Mouse (Mus musculus): Measurements from ENCODE around the gene Tet1.

Tet1 gene

GRCm38 (mm10) chr10:62891025-62891424 lies 17.8 kb downstream of the Tet1 start:
- DNase-seq, result no peak

GRCm38 (mm10) chr10:62886799-62887591 lies 21.8 kb downstream of the Tet1 start:
- peak; percentile 54 for DNase-seq

GRCm38 (mm10) chr10:62885969-62886798 lies 22.6 kb downstream of the Tet1 start:
- DNase-seq, result peak; percentile 10

GRCm38 (mm10) chr10:62885460-62885859 lies 23.3 kb downstream of the Tet1 start:
- DNase-seq, result no peak

GRCm38 (mm10) chr10:62884517-62884916 lies 24.3 kb downstream of the Tet1 start:
- DNase-seq, result no peak

- no peak for DNase-seq
Measured at GRCm38 (mm10) chr10:62883933-62884372, 24.8 kb downstream of the Tet1 start.

- peak; percentile 65 for DNase-seq
Measured at GRCm38 (mm10) chr10:62881211-62881610, 27.6 kb downstream of the Tet1 start.

GRCm38 (mm10) chr10:62878056-62878455 lies 30.7 kb downstream of the Tet1 start:
- DNase-seq, result no peak

- no peak for DNase-seq
Measured at GRCm38 (mm10) chr10:62875565-62875964, 33.2 kb downstream of the Tet1 start.

GRCm38 (mm10) chr10:62874828-62875227 lies 34.0 kb downstream of the Tet1 start:
- no peak for DNase-seq

- DNase-seq, result peak; percentile 29
Measured at GRCm38 (mm10) chr10:62866035-62866791, 42.6 kb downstream of the Tet1 start.

GRCm38 (mm10) chr10:62865167-62866034 lies 43.4 kb downstream of the Tet1 start:
- peak; percentile 65 for DNase-seq

GRCm38 (mm10) chr10:62863563-62863962 lies 45.2 kb downstream of the Tet1 start:
- no peak for DNase-seq

GRCm38 (mm10) chr10:62862435-62862834 lies 46.4 kb downstream of the Tet1 start:
- peak; percentile 13 for DNase-seq

GRCm38 (mm10) chr10:62858967-62859366 lies 49.8 kb downstream of the Tet1 start:
- no peak for DNase-seq

- no peak for DNase-seq
Measured at GRCm38 (mm10) chr10:62856690-62857290, 52.0 kb downstream of the Tet1 start.

GRCm38 (mm10) chr10:62854992-62855391 lies 53.8 kb downstream of the Tet1 start:
- peak; percentile 39 for DNase-seq

GRCm38 (mm10) chr10:62854581-62854980 lies 54.2 kb downstream of the Tet1 start:
- no peak for DNase-seq

GRCm38 (mm10) chr10:62851578-62851977 lies 57.2 kb downstream of the Tet1 start:
- no peak for DNase-seq

GRCm38 (mm10) chr10:62851025-62851424 lies 57.8 kb downstream of the Tet1 start:
- DNase-seq, result no peak

- DNase-seq, result no peak
Measured at GRCm38 (mm10) chr10:62848783-62849182, 60.0 kb downstream of the Tet1 start.

Data from lung, postnatal 36 days (tissue).